Mouse (Mus musculus): Measurements from ENCODE around the gene Degs1. TPM values are rescaled to one million over a fixed set of nuclear protein-coding genes. Genes with fewer than 3 reads are reported as not detected.

Gene Degs1
- total RNA-seq, 2 experiments from 2014 or later, result 68.5 to 75.1 TPM

GRCm38 (mm10) chr1:182284795-182285194 lies 2.2 kb upstream of the Degs1 start:
- no peak for DNase-seq (ENCODE audit: low spot score in 2 of 2)
- intact Hi-C loops (cut with DNase I), result no loop called here

- intact Hi-C loops (cut with DNase I), result no loop called here
- DNase-seq (ENCODE audit: low spot score in 2 of 2), result no peak
Observed at GRCm38 (mm10) chr1:182283231-182283630, 627 bp upstream of the Degs1 start.

DNA sequence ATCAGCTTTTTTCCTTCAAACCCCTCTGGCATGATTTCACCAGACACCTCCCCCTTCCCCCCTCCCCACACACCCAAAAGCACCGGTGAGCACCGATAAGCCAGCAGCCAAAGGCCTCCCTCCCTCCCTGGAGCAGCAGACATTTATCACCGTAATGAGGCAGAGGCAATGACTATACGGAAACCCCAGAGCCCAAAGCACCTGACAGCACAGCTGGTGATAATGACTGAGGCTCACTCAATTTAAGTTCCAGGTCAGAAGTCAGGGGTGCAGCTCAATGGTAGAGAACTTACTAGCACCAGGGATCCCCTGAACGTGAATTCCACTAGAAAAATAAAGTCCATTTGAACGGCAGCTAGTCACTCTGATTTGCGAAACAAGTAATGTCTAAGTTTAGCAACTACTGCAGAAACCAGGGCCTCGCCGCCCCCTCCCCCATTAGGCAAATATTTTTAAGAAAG lies 1.3 kb downstream of the Degs1 start:
- intact Hi-C loops (cut with DNase I), result no loop called here
- DNase-seq (ENCODE audit: low spot score in 2 of 2), result no peak

DNA sequence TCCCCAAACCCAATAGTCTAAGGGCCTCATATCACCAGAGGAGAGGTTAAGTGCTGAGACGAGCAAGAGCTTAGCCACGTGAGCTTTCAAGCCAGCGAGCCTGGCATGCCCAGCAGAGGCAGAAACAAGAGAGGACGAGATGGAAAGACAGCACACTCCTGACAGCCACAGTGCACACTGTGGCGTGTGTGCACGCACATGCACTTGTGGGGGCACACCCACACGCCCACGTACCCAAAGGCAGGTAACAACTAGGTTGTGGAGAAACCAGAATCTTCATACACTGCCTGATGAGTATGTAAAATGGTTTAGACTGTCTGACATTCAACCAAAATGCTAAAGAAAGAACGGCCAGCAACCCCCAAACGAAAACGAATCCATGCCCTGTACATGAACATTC lies 2.0 kb downstream of the Degs1 start:
- no peak for DNase-seq (ENCODE audit: low spot score in 2 of 2)
- intact Hi-C loops (cut with DNase I), result no loop called here

DNA sequence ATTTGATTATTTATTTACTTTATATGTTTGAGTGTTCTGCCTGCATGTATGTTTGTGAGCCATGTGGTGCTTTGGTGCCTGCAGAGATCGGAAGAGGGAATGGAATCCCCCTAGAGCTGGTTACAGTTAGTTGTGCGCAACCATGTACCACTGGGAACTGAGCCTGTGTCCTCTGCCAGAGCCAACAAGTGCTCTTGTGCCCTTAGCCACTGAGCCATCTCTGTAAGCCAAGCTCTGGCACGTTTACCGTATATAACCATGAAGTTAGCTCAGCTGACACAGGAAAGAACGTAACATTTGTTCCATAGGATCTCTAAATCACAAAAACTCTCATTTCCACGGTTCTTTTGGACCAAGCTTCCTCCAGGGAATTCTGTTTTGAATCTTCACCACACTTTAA lies 2.6 kb downstream of the Degs1 start:
- no peak for DNase-seq (ENCODE audit: low spot score in 2 of 2)
- intact Hi-C loops (cut with DNase I), result no loop called here

DNA sequence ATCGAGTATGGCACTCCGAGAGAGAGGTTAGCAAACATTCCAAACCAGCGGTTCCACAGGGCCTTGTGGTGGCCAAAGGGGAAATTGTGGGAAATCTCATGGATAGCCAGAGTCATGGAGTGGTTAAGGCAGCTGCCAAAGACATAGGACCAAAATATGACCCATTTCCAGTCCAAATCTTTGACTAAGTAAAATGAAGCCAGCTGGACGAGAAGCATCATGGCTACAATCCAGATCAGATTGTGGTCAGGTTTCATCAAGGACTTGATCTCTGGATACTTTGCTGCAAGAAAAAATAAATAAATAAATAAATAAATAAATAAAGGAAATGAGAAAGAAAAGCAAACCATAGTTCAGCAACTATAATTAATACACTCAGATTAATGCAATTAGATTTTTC lies 3.2 kb downstream of the Degs1 start:
- DNase-seq (ENCODE audit: low spot score in 2 of 2), result no peak

DNA sequence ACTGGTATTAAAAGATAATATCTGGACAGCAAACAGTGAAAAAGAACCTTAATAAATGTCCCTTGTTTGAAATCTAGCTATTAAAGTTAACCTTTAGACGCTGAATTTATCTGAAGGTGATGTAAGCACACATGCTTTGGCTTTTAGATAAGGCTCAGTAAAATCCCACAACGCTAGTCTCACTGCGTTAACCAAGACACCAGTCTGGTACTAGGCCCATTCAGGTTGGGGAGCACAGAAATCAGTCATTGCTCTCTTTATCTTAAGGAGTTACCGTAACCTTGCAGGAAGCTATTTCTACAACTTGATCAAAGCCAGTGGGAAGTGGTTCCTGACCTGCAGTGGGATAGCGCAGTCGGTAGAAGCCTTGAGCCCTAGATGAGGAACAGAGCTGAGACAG lies 7.5 kb downstream of the Degs1 start:
- DNase-seq (ENCODE audit: low spot score in 2 of 2), result no peak
- intact Hi-C loops (cut with DNase I), result no loop called here

More for the DNA sequence above, 3.2 kb downstream of the Degs1 start:
- intact Hi-C loops (cut with DNase I), result no loop called here

GRCm38 (mm10) chr1:182271632-182272031 lies 11.0 kb downstream of the Degs1 start:
- no peak for DNase-seq (ENCODE audit: low spot score in 2 of 2)
- intact Hi-C loops (cut with DNase I), result no loop called here

DNA sequence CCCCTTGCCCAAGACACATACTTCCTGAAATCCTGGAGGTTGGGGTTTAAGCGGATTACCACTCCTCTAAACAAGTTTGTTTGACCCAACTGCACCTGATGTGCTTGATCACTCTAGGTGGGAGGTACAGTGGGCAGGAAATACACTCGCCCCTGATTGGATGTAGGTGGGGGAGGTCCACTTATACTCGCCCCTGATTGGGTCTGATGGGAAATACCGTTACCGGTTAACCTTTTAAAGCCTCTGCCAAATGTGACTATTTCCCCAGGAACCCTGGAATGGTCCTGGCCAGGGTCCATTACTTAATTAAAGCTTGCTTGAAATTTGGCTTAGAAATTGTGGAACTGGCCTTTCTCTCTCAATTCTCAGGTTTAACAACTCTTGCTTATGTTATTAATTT lies 11.5 kb downstream of the Degs1 start:
- DNase-seq (ENCODE audit: low spot score in 2 of 2), result no peak
- intact Hi-C loops (cut with DNase I), result no loop called here

- DNase-seq (ENCODE audit: low spot score in 2 of 2), result no peak
- intact Hi-C loops (cut with DNase I), result no loop called here
Observed at GRCm38 (mm10) chr1:182268317-182268716, 14.3 kb downstream of the Degs1 start.

- intact Hi-C loops (cut with DNase I), result no loop called here
- DNase-seq (ENCODE audit: low spot score in 2 of 2), result no peak
Observed at GRCm38 (mm10) chr1:182266028-182266525, 16.5 kb downstream of the Degs1 start.

DNA sequence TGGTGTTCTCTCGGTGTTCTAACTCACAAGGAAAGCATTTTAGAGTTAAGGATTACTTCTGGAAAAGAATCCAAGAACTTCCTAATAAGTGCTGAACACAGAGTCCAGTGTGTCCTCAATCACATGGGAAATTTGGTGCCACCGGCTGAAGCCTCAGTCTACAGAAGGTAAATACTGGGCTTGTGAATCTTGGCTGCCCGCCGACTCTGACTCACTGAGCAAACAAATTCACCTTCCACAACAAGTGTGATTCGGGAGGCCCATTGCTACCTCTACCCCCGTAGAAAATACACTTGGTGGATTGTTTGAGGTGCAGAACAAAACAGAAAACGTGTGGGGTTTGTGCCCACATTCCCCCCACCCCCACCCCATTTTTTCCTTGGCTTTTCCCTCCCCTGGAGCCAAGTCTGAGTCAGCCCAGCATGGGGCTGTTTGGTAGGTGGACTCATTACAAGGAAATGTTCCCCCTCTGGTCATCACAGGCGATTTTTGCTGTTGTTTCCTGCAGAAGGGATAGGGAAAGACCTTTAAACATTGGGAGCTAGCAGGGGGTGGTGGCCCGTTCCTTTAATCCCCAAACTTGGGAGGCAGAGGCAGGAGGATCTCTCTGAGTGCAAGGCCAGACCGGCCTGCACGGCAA lies 26.4 kb downstream of the Degs1 start:
- intact Hi-C loops (cut with DNase I), result no loop called here
- DNase-seq (ENCODE audit: low spot score in 2 of 2), result no peak

GRCm38 (mm10) chr1:182255031-182255430 lies 27.6 kb downstream of the Degs1 start:
- DNase-seq (ENCODE audit: low spot score in 2 of 2), result no peak
- intact Hi-C loops (cut with DNase I), result no loop called here

- DNase-seq (ENCODE audit: low spot score in 2 of 2), result no peak
- intact Hi-C loops (cut with DNase I), result no loop called here
Observed at GRCm38 (mm10) chr1:182254618-182255017, 28.0 kb downstream of the Degs1 start.

DNA sequence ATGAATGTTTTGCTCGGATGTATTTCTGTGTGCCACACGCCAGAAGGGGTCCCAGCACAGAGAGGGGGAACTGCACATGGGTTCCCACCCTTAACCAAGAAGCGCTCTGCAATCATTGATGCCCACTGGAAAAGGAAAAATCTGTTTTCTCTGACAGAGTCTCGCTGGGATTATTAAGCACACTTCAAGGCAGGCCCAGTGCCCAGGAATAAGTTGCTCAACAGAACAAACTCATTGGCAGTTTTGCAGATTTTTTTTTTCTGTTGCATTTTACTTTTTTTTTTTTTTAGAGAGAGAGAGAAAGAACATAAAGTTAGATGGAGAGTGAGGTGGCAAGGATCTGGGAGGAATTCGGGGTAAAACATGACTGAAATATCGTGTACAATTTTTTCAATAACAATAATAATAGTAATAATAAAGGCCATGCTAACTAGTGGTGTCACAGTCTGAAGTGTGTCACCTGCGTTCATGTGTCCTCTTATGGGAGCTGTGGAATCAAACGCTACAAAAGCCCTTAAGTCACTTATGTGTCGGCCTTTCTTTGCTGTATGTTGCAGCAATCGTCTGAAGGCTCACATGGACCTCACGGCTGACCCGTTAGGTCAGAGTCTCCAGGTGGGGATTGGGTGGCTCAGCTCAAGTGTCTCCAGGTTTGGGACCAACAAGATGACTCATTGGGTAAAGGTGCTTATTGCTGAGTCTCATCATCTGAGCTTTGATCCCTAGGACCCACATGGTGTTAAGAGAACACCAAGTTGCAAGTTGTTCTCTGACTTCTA lies 28.7 kb downstream of the Degs1 start:
- intact Hi-C loops (cut with DNase I), result no loop called here
- DNase-seq (ENCODE audit: low spot score in 2 of 2), result no peak

DNA sequence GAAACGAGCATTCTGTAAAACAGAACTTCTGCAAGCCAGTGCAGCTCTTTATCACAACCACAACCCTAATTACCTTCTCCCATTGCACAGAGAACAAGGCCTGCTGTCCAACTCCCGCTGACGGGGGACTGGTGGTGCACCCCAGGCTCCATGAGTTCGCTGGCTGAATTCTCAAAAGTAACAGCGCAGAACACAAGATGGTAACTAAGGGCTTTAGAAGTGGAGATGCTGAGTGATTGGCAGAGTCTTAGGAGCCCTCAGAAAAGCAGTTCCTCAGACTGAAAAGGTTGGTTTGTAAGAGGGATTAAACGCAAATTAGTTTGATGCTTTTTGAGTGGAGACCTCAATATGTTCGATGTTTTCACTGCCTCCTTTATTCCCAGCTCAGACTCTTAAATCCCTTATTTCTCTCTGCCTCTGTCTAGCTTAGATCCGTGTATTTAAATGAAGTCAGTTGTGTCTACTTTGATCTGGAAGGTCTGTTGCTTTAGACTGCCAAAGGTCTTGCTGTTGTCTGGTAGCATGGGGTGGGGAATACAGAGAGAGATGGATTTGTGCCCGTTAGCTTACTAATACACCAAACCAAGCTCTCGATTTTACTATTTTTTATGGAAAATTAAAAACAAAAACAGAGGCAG lies 30.0 kb downstream of the Degs1 start:
- intact Hi-C loops (cut with DNase I), result no loop called here
- DNase-seq (ENCODE audit: low spot score in 2 of 2), result no peak

- intact Hi-C loops (cut with DNase I), result no loop called here
- DNase-seq (ENCODE audit: low spot score in 2 of 2), result no peak
Observed at GRCm38 (mm10) chr1:182250734-182251133, 31.9 kb downstream of the Degs1 start.

DNA sequence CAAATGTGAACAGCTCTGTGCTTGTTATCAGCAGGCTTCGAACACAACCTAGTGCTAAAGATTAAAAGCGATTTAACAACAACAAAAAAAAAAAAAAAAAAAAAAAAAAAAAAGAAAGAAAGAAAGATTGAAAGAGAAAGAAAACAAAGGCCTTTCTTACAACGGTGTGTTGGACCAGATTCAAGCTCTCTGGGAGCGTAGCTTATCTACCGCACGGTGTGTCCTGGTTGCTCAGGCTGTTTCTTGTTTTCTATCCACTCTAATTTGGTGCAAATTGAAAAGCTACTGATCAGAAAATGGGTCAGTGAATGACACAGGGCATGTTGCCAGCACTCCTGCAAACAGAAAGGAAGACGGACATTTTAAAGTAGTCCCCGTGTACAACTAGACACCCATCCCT lies 33.3 kb downstream of the Degs1 start:
- intact Hi-C loops (cut with DNase I), result no loop called here
- DNase-seq (ENCODE audit: low spot score in 2 of 2), result peak in 1 of 2 experiments; percentile 3

DNA sequence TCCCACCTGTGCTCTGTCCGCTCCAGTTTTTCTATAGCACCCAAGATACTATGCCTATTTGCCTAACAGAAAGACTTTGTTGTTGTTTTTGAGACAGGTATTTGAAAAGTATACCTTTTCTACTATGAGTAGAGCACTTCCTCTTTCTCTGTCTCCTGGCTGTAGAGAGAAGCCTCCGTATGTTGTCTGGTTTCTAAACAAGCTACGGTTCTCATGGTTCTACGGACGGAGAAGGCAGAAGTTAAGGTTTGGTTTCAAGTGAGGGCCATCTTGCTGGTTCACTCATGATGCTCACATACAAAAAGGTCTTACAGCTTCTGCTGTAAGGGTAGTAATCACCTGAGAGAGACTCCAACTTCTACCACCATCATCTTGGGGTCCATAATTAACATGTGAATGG lies 37.6 kb downstream of the Degs1 start:
- DNase-seq (ENCODE audit: low spot score in 2 of 2), result no peak

GRCm38 (mm10) chr1:182238056-182238703 lies 44.4 kb downstream of the Degs1 start:
- no peak for DNase-seq (ENCODE audit: low spot score in 2 of 2)
- intact Hi-C loops (cut with DNase I), result no loop called here

More for the DNA sequence above, 37.6 kb downstream of the Degs1 start:
- intact Hi-C loops (cut with DNase I), result no loop called here

All from left cerebral cortex, postnatal 14 days (tissue).